Mouse (Mus musculus): ENCODE data around the gene Tsen54.
"Not testable (repeated sequence)": the region's sequence is repeated elsewhere in the genome, so short reads cannot be mapped to it uniquely, and the experiment has no call there.

Tsen54 gene

DNA sequence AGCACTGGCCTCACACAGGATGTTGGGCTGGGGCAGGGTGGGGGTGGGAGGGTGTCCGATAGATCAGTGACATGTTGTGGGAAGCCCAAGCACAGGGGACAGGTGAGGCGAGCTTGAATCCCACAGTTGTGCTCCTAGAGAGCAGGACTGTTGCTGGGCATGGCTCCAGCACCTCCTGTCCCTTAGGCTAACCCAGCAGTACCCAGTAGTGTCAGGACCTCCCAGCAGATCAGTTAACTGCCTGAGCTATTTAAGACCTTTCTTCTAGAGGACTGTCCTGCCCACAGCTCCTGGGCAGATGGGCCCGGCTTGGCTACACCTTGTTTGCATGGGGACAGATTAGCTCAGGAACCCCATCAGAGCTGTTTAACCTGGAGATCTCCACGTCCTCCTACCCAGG lies 14.5 kb downstream of the Tsen54 start:
- DNase-seq (ENCODE audit: low read depth, low spot score), result no peak

DNA sequence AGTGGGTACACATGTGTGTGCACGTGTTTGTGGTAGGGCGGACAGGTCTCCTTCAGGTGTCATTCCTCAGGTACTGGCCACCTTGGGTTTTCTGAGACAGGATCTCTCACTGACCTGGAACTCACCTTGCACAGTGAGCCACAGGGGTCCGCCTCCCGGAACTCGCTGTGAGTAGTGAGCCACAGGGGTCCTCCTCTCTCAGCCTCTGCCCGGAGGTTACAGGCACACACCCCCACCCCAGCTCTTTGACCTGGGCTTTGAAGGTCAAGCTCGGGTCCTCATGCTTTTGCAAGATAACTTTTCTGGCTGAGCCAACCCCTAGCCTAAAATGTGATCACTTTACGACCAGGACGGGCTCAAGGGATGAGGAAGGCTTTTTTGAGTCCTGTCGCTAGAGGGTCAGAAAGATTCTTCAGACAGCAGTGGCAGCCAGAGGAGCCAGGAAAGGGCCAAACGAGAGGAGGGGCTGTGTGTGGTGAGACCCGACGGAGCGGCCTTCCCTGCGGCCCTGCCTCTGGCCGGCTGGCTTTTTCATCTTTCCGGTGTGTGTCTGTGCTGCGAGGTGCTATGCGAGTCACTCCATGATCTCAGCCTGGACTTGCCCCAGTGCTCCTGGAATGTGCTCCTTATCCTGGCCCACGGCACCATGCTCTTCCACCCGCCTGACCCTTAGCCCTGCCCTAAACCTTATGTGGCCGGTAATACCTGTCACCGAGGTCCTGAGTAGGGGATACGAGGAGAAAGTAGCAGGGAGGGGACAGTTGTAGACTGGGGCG lies 16.2 kb downstream of the Tsen54 start:
- no peak for DNase-seq (ENCODE audit: low read depth, low spot score)

DNA sequence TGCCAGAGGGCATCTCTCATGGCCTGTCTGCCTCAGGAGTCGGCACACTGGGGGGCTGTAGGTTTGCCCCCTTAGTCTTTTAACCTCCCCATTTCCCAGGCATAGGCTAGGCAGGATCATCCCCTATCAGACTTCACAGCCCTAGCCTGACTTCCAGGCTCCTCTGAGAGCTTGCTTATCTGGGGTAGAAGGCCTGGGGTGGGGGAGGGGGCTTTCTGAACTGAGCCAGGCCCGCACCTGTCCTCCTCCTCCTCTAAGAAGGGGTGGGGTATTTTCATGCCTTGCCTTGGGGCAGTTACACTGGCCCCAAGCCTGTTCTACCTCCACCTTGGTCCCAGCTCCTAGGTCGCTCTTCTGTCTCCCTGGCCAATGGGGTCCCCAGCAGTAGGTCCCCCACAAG lies 17.0 kb downstream of the Tsen54 start:
- no peak for DNase-seq (ENCODE audit: low read depth, low spot score)

DNA sequence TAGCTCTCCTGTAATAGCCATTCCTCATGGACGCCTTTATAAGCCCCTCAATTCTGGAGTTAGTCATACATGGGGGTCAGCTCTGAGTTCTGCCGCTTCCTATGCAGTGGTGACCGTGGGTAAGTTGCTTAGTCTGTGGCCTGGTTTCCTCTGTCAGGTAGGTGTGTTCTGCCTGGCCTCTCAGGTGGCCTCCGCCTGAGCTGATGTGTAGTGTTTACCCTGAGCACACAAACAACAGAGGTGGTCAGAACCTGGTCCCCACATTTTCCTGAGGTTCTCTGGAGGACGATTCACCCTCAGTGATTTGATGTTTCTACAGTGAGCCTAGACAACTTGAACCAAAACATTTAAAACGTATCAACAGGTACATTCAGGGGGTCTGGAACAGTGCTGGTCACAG lies 17.5 kb downstream of the Tsen54 start:
- DNase-seq (ENCODE audit: low read depth, low spot score), result no peak

DNA sequence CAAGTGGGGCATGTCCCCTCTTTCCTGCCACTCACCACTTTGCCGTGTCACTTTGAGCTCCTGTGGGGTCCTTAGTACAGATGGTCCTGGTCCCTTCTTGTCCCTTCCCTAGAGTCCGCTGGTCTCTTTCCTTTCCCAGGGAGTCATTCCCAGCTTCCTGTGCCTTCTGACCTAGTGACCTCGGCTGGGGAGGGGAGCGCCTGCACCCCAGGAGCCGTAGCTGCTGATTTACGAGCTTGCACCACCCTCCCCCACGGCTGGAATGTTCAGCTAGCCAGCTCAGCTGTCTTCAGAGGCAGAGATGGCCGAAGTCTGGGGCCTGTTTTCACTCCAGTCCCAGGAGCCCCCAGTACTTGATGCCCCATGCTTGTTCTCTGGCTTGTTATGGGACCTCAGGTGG lies 18.0 kb downstream of the Tsen54 start:
- peak; percentile 64 for DNase-seq (ENCODE audit: low read depth, low spot score)

DNA sequence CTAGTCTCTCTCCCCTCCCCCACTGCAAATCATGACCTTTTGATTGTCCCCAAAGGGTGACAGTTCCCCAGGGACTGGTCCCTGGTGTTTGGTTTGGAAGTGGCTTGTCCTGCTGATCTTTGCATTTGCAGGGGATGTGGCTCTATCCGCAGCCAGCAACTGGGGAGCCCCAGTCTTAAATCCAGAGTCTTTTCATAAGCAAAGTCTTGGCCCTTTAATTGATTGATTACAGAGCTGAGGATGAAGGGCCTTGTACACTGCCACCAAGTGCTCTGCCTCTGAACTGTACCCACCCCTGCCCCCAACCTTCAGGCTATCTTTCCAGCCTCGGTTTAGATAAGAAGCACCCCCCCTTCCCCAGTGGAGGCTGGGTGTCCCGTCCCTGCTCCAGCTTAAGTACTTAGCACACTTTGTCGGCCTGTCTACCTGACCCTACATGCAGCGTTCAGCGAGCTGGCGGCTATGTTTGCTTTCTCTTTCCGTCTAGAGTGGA lies 18.5 kb downstream of the Tsen54 start:
- DNase-seq (ENCODE audit: low read depth, low spot score), result no peak

DNA sequence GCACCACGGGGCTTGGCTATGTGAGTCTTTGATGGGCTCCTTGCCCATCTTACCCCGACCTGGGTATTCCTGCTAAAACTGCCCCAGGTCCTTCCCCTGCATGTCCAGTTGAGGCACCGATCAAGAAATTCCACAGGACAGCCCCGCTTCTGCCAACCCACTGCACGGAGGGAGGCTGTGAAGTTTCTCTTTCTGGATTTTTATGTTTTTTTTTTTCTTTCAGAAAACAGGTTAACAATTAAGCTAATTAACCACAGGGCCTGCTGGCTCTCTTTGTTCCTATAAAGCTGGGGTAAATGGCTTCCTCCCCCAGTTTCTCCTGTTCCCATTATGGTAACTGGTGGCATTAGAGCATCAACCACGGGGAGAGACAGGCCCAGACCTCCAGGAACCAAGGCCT lies 19.5 kb downstream of the Tsen54 start:
- no peak for DNase-seq (ENCODE audit: low read depth, low spot score)

DNA sequence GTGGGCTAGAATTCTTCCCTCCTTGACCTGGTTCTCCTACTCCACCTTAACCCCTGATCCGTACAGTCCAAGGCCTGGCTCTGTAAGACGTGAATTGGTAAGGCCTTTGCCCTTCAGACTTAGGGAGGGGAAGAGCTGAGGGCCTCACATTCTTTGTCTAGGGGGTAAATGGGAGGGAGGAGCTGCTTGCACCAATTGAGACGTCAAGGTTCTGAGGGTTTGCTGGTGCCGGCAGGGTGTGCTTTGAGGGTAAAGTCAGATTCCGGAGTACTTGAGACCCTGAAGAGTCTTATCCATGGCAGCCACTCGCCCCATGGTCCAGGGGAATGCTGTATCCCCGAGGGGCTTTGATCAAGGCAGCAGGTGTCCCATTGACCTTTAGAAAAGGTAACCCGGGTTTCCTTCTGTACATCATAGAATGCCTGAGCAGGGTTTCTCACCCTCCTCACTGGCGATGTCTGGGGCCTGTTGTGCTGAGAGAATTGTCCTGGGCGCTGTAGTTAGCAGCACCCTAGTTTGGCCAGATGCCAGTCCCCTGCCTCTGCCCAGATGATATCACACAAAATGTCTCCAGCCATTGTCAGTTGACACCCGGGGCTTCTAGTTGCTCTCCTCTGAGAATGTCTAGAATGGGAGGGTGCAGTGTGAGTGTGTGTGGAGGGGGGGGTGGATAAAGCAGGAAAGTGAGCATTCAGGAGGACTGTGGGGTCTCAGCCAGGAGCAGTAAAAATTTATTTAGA lies 22.3 kb downstream of the Tsen54 start:
- no peak for DNase-seq (ENCODE audit: low read depth, low spot score)

DNA sequence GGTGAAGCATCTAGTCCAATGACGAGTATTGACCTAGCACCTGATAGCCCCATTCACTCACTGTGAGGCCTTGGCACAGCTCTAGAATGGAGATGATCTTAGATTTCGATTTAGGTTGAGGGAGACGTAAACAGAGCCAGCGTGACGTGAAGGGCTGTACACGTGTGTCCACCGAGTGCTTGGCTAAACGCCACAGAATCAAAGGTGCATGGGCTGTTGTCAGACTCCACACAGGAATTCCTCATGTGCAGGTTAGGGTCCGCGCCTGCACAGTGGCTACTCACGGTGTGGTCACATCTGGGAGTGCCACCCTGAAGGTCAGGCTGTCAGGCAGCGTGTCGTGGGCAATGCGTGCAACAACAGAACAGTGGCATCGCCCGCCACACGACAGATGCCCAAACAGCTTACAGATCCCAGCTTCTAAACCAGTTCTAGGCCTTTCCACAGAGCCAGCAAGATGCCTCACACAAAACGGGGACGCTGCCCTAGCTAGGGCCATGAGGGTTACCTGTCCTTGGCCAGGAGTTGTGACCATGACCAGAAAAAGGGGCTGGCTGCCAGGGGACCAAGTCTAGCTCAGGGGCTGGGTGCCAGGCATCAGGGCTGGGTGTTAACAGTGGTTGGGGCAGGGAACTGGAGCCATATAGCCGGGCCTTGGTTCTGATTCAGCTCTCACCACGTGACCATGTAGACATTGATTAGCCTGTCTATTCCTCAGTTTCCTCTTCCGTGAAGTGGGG lies 23.3 kb downstream of the Tsen54 start:
- no peak for DNase-seq (ENCODE audit: low read depth, low spot score)

DNA sequence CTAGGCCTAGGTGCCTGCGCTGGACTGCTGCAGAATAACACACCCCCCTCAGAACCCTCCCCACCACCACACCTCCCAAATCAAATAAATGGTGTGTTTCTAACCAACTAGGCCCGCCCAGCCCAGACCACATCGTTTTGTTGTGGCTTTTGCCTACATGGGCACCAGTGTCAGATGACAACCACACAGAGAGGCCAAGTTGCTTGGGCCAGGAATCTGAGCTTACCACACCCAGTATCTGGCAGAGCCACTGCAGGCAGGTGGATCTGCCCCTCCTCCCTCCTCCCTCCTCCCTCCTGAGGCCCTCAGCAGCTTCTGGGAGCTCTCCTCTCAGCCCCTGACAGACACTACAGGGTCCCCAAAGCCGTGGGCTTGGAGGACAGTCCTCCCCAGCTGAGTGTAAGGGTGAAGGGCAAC lies 24.4 kb downstream of the Tsen54 start:
- DNase-seq (ENCODE audit: low read depth, low spot score), result no peak

DNA sequence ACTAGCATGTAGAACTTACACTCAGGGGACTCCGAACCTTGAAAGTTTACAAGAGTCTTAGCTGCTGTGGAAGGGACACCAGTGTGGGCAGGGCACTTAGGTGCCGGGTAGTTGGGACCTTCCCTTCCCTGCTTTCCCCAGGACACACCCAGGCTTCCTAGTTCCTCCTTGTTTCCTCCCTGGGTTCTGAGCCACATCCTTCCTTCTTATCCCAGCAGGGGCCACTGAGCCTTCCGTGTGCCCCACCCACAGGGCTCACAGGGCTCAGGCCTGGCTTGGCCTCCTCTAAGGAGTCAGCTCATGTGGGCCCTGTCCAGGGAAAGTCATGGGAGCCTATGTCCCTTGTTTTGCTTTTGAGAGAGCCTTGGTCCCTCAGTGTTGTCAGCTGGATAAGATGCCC lies 25.2 kb downstream of the Tsen54 start:
- DNase-seq (ENCODE audit: low read depth, low spot score), result no peak

DNA sequence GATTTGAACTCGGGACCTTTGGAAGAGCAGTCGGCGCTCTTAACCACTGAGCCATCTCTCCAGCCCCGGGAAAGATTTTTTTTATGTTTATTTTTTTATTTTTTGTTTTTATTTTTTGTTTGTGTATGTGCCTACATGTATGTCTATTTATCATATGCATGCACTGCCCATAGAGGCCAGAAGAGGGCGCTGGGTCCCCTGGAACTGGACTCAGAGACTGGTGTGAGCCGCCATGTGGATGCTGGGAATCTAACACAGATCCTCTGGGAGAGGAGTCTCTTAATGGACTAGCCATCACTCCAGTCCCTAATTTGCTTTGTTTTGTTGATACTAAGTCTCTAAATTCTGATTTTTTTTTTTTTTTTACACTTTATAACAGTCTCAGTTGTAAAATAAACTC lies 26.5 kb downstream of the Tsen54 start:
- no peak for DNase-seq (ENCODE audit: low read depth, low spot score)

DNA sequence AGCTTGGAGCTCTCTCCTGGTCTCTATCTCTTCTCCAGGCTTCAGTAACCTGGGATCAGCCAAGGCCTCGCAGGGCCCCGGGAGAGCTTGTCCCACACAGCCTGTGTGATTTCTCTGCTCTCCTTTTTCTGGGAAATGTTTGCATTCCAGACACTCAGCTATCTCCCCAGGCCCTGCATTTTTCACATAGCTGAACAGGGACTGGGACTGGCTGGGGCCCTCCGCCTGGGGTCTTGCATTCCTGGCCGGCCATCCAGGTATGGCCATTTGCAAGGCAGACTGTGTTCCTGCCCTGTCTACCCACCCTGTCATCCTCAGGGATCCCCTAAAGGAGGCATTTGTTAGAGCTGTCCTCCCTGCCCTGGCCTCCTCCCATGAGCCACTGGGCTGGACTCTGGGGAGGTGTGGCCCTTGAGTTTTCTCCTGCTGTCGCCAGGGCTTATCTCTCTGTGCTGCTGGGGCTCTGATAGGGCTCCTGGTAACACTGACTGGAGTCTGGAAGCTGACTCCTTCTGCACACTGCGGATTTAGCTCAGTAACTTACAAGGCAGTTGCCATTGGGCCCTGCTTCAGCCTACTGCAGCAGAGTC lies 27.5 kb downstream of the Tsen54 start:
- no peak for DNase-seq (ENCODE audit: low read depth, low spot score)

DNA sequence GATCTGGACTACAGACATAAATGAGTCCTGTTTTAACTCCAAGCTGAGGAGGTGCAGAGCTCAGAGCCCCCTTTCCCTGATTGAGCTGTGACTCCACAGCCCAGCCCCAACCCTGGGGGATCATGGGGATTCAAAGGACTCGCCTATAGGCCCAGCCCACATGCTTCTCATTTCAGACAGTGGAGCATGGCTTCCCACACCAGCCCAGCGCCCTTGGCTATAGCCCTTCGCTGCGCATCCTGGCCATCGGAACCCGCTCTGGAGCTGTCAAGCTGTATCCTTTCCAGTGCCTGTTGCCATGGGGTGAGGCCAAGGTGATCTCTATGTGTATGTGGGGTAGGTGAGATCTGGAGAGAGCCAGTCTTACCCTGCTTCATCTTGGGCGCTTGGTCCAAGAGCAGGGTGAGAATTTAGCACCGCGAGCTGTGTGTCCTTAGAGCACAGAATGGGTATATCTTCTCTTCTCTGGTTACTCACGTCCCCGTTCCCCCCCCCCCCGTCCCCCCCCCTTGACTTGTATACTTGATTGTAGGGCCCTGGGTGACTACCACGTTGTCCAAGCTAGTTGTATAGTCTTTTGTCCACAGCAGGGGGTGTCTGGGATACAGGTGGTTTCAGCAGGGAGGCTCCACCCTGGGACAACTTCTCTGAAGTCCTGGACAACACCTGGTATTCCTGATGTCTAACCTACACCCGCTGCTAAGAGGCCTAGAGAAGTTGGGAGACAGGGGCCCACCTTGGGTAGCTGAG lies 28.8 kb downstream of the Tsen54 start:
- DNase-seq (ENCODE audit: low read depth, low spot score), result no peak

DNA sequence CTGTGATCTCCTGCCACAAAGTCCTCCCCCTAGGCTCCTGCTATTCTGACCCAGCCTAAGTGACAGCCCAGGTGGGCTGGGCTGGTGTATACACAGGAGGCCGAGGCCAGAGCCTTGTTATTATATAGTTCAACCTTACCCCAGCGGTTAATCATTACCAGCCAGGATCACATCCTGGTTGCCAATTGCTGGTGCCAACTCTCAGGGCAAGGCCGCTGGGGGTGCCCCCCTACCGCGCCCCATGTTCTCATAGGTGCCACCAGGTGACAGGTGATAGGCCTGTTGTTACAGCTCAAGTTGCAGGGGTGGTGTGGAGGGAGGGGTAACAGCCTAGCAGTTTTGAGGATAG lies 29.3 kb downstream of the Tsen54 start:
- DNase-seq (ENCODE audit: low read depth, low spot score), result no peak

DNA sequence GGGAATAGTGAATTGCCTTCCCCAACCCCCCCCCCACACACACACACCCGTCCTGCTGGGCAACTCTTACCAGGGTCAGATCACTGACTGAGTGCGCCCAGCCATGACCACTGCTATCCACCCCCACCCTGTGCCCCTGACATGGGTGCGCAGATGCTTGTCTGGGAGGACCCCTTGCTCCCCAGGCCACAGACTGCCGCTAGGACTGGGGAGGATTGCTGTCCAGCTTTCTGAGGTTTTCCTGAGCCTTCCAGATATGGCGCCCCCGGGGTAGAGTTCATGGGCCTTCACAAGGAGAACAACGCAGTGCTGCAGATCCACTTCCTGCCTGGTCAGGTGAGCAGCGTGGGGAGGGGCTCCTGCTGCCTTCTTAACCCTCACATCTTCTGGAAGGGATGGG lies 29.7 kb downstream of the Tsen54 start:
- no peak for DNase-seq (ENCODE audit: low read depth, low spot score)

DNA sequence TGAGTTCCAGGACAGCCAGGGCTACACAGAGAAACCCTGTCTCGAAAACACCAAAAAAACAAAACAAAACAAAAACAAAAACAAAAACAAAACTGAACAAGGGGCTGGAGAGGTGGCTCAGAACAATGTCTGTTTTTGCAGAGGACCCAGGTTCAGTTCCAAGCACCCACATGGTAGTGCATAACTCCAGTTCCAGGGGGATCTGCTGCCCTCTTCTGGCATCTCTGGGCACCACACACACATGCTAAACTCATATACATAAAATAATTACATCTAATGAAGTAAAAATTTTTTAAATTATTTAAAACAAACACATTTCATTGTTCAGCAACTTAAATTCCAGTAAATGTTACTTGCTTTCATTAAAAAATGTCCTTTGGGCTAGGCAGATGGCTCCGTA lies 31.3 kb downstream of the Tsen54 start:
- DNase-seq (ENCODE audit: low read depth, low spot score), result no peak

DNA sequence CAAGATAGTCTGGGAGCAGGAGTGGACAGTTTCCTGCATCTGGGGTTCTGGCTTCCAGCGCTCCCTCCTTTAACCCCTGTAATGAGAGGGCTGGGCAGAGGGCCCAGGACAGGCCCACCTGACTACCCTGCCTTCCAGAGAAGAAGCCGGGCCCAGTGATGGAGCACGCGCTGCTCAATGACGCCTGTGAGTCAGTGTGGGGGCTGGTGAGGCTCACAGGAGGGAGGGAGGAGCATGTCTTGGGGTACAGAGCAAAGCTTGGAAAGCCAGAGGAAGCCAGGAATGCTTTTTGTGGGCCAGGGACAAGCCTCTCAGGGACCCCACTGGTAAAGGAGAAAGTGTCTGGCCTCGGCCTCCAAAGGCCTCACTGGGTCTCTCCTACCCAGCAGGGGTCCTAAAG lies 40.1 kb downstream of the Tsen54 start:
- no peak for DNase-seq (ENCODE audit: low read depth, low spot score)

DNA sequence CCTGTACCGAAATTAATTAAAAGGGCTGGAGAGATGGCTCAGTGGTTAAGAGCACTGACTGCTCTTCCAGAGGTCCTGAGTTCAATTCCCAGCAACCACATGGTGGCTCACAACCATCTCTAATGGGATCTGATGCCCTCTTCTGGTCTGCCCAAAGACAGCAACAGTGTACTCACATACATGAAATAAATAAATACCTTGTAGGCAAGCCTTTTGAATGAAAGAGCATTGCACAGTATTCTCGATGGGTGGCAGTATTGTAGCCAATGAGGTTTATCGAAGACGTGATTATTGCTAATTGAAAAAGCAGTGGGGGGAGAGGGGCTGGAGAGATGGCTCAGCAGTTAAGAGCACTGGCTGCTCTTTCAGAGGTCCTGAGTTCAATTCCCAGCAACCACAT lies 42.6 kb downstream of the Tsen54 start:
- DNase-seq (ENCODE audit: low read depth, low spot score), result not testable (repeated sequence)

DNA sequence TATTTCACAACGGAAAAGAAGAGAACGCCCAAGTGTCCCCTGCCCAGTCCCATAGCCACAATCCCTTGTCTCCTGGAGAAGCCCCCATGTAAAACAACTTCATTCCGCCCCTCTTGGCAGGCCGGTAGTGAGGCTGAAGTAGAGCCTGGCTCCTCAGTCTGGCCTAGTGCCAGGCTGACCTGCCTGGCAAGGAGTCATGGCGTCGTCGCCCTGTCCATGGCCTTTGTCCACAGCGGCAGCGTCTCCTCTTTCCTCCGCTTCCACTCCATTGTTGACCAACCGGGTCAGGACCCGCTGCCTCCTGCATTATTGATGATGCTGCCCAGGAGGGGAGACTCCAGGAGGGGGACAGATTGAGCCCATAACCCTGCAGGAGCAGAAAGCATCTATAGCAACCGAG lies 43.4 kb downstream of the Tsen54 start:
- no peak for DNase-seq (ENCODE audit: low read depth, low spot score)

DNA sequence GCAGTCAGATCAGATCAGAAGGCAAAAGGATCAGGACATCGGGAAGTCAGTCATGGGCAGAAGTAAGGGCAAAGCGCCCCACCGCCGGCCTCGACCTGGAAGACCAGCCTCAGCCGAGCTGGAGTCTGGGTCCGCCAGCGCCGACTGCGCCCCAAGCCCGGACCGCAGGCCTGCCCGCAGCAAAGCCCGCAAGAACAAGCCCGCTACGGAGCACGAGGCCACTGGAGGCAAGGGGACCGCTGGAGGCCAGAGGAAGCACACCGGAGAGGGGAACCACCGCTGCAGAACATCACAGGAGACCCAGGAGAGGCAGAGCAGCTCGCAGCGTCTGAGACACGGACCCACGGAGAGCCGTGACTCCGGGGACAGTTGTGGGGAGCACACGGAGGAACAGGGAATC lies 43.8 kb downstream of the Tsen54 start, which contains the start of gene Myo15b:
Myo15b (plus strand) TSS at position 53 of the 400 bp plus-strand sequence.
- DNase-seq (ENCODE audit: low read depth, low spot score), result no peak

All from forelimb bud, embryonic 11.5 days (tissue).